Mouse (Mus musculus): ENCODE data around the gene Myo1e.

GRCm38 (mm10) chr9:70263134-70263533, 56.0 kb downstream of the Myo1e start:
- TF ChIP-seq CTCF (IDR thresholded peaks at IDR 0.05; ENCODE audit: control insufficient read depth, insufficient read depth, insufficient read length): no peak
- TF ChIP-seq MYOG (IDR thresholded peaks at IDR 0.05; ENCODE audit: control insufficient read depth, extremely low read depth, insufficient read length): no peak
- TF ChIP-seq MYOD1 (IDR thresholded peaks at IDR 0.05; ENCODE audit: control insufficient read depth, insufficient read length, low read depth): no peak
- no peak for TF ChIP-seq MAX (IDR thresholded peaks at IDR 0.05)
- no peak for TF ChIP-seq USF1 (IDR thresholded peaks at IDR 0.05; ENCODE audit: low read depth)
- no peak for TF ChIP-seq CEBPB (IDR thresholded peaks at IDR 0.05; ENCODE audit: low read depth)
- TF ChIP-seq FOSL1 (IDR thresholded peaks at IDR 0.05; ENCODE audit: insufficient read depth, low read length, poor library complexity, severe bottlenecking): no peak

Data from C2C12 (cell line).